Mouse (Mus musculus) heart, postnatal 4 days (tissue): Measurements from ENCODE around the gene Per3. TPM values are rescaled to one million over a fixed set of nuclear protein-coding genes. Genes with fewer than 3 reads are reported as not detected.

Experiments
- DNase-seq: peaks from one replicate; pipeline ENCODE4 v3.0.0; 2021
- total RNA-seq, 2 experiments: library from RNA; stranded (reverse); gene quantifications; 2 replicates each; pipeline ENCODE4 v1.2.3; 2021

The Per3 gene
- total RNA-seq, 2 experiments from 2014 or later, result 12.0 to 12.9 TPM

DNA sequence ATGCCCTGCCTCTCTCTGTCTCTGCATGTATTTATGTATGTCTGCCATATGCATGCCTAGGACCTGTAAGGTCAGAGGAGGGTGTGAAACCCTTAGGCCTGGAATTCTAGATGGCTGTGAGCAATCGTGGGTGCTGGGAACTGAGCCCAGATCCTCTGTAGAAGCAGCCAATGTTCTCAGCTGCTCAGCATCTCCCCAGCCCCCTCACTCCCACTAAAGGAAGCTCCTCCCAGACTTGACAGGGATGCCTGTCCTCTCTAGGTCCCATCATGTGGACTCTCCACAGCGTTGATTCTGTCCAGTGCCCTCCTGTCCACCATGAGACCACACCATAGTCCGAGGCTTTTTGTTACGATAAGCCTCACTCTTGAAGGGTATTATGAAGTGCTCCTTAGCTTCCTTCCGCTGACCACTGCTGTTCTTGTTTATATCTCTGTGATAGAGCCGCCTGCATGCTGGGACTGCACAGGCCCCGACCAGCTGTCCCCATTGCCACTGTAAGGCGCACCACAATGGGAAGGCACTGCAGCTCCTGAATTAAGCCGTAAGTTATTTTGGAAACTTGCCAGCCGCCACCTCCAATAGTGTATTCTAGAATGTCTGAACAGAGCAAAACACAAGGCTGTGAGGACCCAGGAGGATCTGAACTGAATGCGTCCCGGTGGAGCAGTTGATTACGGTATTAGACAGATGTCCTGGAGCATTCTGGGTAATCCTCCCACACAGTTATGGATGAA lies 87.9 kb downstream of the Per3 start:
- no peak for DNase-seq

Other genes starting within 250 kb of the Per3 start
- gene Errfi1, start 190.7 kb downstream of the Per3 start, total RNA-seq, result 10 to 100 TPM; 18.6 to 20.4 TPM
- 100 to 1,000 TPM; 187 to 190 TPM for gene Park7, start 130.2 kb downstream of the Per3 start, total RNA-seq
- gene Tnfrsf9, start 130.1 kb downstream of the Per3 start, total RNA-seq, result under 1 TPM in 1 of 2 experiments, not detected in 1; 0.25 TPM
- not detected for gene Uts2, start 47.6 kb downstream of the Per3 start, total RNA-seq
- gene Vamp3, start 13.3 kb upstream of the Per3 start, total RNA-seq, result 10 to 100 TPM; 83.2 to 86.2 TPM
- not detected for gene Gm13090, start 44.9 kb upstream of the Per3 start, total RNA-seq